Mouse (Mus musculus) right cerebral cortex, postnatal 36 days (tissue): Measurements from ENCODE around the gene Gbp2b.
"Not testable (repeated sequence)": the region's sequence is repeated elsewhere in the genome, so short reads cannot be mapped to it uniquely, and the experiment has no call there.

Experiments
- DNase-seq, 2 experiments: peaks; one replicate each; pipeline ENCODE4 v3.0.0; 2022; ENCODE audit warnings: low spot score in 2 of 2, mixed read lengths in 1 of 2

Gene Gbp2b

DNA sequence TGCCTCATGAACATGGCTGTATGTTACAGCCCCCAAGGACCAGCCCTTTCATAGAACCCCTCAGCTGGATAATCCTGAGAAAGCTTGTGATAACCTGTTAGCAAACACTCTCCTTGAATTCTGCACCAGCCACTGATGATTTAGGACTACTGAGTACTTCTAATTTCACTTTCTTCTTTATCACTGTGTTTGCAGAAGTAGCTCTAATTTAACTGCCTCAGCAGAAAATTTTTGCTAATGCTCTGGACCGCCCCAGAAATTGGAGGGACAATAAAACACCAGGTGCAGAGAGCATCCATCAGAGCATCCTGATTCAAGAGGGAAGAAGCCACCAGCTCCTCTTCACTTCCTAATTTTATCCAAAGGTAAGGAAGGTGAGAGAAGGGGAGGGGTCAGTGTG, at the start of gene Gbp2b:
Gene Gbp2b, plus strand, starts transcription at position 301 of the 400 bp plus-strand sequence.
- DNase-seq = no peak

DNA sequence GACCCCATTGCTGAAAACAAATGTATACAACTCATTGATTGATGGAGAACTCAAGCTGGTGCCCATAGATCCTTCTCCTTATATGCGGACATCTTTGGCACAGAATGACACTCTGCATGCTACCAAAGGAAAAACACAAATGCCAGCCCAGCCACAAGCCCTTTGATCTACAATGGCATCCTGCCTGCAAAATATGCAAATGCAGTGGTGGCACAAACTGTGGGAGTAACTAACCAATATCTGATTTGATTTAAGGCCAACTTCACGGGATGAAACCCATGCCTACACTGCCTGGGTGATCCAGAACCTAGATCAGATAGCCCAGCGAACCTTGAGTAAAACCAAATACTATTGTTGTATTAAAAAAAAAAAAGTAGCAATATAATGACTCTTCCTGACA, 48.0 kb upstream of the Gbp2b start:
- DNase-seq = no peak

DNA sequence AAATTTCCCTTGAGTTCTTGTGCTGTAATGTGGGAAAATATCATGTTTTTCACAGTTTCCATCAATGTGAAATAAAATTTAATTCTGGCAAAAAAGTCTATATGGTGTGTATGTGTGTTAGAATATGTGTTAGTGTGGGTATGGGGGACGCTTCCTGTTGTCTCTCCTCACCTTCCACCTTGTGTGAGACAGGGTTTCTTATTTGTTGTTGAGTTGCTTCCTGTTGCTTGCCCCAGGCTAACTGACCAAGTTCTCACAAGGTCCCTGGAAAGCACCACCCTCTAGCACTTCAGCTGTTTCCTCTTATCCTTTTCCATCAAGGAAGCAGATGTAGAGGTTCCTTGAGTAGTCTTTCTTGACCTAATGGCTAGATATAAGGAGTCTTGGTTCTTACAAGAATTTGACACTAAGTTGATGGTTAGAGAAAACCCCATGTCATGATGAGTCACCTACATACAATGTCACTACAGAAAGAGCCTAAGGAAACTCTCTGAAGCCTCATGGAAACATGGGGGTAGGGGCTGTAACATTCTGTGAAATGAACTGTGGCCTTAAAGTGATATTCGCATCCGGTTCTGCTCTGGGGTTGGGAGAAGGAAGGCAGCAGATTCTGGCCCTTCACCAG, 44.5 kb upstream of the Gbp2b start:
- no peak for DNase-seq

DNA sequence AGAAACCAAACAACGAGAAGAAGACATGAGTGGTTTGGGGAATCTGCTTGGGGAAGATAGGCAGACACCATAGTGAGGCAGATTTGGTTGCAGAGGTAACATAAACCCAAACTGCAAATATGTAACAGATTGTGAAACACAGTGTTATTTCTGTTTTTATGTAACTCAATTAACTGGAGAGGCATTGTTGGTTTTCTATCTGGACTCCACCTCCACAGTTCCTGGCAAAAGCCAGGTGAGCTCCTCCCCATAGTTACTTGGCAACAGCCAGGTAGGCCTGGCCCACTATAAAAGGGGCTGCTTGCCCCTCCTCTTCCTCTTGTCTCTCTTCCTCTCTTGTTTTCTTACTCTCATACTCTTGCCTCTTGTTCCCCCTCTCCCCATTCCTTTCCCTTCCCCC, 40.0 kb upstream of the Gbp2b start:
- no peak for DNase-seq

DNA sequence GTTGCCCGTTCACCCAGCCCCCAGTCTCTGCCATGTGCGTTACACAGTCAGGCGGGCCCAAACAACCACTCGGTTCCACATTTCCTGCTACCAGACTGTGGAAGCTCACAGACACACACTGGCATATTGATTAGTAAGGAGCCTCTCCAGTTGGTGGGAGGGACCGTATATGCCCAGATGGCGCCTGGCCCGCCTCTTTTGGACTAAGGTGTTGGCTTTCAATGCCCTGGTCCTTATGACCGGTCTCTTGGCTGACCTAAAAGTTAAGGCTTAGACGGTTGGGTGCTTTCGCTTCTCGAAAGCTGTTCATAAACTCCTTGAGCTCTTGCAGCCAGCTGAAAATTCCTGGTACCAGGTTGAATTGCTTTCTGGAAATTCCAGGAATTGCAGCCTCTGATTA, 39.0 kb upstream of the Gbp2b start:
- DNase-seq = no peak

DNA sequence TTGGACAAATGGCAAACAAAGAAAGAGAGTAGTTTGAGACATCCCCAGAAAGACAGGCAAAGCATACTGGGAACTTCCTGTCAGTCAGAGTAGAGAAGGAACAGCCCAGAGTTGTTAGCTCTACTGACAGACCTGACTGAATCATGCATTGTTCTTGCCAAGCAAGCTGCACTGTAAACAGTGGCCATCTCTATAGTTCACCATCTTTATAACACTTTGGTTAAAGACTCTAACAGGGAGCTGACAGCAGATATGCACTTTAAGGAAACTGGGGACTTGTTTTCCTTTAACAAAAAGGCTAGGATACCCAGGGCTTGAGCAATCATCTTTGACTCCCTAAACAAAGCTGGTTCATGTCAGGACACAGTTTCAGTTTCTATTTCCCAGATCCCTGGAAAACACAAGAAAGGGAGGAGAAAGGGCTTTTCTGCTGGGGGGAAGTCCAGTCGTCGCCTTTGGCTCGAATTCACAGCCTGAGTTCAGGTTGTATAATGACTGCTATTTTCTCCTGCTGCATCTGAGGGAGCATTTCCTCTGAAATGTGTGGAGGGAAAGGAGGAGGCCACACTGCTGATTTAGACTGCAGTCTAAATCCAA, 34.9 kb upstream of the Gbp2b start, which contains the start of gene Gbp3:
Gene Gbp3, plus strand, starts transcription at position 395 of the 597 bp plus-strand sequence.
- DNase-seq = no peak

DNA sequence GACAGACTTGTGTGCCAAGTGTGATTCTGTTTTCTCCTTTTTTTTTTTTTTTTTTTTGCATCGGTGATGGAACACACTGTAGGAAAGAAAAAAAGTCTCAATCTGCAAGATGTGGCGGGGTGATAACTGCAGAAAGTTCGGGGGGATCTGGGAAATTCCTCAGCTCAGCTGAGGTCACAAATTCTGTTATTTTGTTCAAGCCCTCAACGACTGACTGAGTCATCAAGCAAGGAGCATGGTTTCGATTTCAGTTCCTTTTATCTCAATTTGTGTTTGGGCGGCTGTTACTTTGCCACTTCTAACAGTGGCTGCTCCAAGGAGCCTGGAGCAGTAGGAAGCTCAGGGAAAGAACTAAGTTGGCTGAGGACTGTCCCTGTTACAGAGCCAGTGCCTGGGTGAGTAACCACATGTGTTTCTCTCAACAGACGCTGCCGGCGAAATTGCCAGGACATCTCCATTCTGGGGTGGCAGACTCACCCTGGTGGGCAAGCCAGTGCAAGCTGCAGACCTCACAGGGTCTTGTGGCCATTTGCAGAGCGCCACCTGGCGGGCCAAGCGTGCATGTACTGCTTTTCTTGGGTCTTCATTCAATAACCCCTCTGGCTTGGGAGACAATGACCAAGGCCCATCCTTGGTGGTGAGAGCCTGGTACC, 34.2 kb upstream of the Gbp2b start:
- peak; percentile 53 to 58 for DNase-seq

DNA sequence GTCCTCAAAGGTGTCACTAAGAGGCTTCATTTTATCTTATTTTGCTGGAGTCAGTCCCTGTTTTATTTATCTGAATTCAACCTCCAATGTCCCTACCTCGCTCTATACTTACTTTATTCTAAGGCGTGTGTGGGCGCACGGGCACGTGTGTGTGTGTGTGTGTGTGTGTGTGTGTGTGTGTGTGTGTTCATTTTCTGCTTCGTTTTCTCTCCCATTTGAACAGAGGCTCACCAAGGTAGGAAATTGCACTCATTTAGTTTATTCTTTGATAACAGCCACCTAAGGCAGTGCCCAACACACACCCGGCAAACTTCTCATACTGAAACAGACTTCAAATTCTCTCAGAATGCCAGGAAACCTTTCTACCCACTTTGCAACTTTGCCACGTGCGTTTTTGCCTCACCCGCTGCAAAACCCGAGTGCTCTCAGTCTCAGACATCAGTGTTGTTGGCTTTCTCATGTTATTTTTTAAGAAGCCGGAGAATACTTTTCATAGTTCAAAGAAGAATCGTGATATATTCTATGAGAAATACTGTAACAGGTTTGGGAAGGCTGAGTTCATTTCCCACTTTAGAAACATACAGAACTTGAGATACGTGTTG, 33.5 kb upstream of the Gbp2b start:
- no peak for DNase-seq

DNA sequence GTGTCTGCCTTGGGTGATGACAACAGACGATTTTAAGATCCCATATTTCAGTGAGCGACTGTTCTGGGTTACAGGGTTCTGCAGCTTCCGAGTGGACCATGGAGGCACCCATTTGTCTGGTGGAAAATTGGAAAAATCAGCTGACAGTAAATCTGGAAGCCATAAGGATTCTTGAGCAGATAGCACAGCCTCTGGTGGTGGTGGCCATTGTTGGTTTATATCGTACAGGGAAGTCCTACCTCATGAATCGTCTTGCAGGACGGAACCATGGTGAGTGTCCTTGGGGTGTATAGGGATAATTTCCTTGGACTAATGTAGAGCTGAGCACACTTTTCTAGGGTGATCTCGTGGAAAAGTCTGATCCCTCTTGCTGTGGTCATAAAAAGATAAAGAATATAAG, 33.0 kb upstream of the Gbp2b start:
- DNase-seq = no peak

DNA sequence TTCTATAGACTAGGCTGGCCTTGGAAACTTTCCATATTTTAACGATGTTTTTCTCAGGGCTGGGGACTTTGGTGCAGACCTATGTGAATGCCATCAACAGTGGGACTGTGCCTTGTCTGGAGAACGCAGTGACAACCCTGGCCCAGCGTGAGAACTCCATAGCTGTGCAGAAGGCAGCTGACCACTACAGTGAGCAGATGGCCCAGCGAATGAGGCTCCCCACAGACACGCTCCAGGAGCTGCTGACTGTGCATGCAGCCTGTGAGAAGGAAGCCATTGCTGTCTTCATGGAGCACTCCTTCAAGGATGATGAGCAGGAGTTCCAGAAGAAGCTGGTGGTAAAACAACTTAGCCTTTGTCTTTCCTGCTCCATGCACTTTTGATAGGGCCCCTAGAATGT, 27.2 kb upstream of the Gbp2b start:
- DNase-seq = not testable (repeated sequence)

DNA sequence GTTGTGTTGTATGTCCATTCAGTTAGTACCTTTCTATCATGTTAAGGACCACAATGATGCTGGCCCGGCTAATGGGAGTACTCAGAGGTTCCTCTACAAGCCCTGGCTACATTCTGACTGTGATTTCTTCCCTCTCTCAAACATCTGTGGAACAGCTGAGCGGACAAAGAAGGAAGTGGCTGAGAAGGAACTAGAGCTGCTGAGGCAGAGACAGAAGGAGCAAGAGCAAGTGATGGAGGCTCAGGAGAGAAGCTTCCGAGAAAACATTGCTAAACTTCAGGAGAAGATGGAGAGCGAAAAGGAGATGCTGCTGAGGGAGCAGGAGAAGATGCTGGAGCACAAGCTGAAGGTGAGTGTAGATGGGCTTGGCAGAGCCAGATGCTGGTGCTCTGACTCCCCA, 23.9 kb upstream of the Gbp2b start:
- no peak for DNase-seq

DNA sequence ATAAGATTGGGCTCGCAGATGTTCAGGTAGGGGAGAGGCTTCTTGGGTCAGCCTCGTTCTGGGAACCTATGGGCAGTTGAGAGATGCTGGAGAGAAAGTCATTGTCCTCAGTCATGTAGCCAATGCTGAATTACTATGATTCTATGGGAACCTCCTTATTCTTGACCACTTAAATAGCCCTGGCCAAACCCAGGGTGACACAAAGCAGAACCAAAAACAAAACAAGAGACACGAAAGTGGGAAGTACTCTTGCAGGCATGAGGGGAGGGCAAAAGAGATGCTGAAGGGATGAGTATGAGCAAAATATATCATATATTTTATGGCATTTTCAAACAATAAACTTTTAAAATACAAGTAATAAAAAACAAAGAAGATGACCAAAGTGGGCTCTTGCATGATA, 17.5 kb upstream of the Gbp2b start:
- no peak for DNase-seq

DNA sequence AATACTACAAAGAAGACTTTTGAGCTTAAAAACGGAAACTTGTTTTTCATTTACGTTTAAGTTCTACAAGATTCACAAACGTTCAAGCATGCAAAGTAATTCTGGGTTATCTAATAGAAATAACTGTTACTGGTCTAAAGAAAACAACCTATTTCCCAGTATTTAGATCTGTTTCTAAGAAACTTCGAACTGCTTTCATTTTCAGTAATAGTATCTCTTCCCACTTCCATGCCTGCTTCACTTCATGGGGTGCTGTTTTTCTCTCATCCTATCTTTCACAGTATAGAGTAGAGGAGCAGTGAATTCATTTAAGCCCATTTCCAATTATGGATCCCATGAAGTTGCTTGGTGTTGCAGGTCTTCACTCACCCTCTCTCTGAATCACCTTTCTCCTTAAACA, 16.3 kb upstream of the Gbp2b start:
- DNase-seq = no peak

DNA sequence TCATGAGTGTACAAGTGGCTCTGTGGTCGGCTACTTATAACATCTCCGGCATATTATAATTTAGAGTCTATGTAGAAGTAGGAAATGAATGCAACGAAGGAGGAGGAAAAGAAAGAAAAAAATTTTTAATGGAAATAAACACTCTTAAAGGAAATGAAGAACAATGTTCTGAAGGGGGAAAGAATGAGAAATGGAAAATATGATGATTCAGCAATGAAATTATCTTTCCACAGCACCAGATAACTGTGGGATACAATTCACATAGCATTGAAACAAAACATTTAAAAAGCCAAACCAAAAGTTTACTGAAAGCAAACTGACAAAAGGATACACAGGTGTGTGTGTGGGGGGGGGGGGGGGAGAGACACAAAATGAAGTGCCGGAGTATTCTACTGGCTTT, 11.6 kb upstream of the Gbp2b start:
- no peak for DNase-seq

DNA sequence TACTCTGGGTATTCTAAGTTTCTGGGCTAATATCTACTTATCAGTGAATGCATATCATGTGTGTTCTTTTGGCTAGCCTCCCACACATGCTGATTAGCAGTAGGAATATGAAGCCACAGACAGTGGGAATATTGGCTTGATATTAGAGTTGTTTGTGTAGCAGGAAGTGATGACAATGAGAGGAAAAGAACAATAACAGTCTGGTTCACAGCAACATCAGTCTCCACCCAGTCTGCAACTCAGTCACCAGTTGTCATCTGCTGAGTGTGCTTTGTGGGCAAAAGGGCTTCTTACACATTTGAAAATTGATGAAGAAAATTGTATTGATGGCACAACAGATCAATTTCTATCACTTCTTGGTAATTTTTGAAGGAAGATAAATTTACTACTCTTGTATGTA, 7.3 kb upstream of the Gbp2b start:
- no peak for DNase-seq

DNA sequence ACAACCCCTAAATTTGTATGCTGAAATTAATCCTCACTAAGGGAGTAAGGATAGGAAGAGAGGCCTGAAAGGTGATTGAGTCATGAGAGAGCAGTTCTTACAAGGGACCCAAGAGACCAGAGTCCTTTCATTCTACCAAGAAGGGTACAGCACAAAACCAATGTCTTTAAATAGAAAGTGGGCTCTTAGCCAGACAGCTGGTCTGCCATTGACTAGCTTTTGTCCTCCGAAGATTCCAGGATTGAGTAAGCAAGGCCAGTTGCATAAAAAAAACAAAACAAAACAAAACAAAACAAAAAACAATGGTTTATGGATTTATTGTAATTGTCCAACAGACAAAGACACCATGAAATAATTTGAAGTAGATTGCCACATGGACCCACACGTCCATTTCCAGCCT, 5.8 kb upstream of the Gbp2b start:
- no peak for DNase-seq

DNA sequence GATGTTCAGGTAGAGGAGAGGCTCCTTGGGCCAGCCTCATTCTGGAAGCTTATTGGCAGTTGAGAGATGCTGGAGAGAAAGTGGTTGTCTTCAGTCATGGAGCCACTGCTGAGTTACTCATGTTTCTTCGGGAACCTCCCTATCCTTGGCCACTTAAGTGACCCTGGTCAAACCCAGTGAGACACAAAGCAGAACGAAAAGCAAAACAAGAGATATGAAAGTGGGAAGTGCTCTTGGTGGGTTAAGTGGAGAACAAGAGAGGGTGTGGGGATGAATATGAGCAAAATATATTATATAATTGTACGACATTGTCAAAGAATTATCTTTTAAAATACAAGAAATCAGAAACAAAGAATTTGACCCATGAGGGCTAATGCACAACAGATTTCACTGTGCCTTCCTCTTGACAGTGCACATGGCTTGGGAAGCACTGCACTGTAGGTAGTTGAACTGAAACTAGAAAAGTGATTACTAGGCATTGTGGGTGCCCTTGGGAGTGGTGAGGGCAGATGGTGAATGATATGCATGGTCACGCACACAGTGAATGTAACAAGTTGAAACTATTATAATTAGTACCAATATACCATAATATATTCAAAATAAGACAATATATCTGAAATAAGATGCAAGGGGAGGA, 4.1 kb upstream of the Gbp2b start:
- no peak for DNase-seq

DNA sequence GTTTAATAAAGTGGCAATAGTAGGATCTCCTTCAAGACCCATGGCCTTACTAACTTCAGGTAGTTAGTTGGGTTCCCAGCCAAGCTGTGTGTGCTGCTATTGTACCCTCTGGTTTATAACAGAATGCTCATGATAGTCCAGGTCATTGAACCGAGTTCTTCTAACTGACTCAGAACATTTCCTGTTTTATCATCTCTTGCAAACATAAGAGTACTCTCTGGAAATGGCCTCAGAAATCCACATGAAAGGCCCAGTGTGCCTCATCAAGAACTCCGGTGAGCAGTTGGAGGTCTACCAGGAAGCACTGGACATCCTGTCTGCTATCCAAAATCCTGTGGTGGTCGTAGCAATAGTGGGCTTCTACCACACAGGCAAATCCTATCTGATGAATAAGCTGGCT, 3.3 kb downstream of the Gbp2b start:
- no peak for DNase-seq

DNA sequence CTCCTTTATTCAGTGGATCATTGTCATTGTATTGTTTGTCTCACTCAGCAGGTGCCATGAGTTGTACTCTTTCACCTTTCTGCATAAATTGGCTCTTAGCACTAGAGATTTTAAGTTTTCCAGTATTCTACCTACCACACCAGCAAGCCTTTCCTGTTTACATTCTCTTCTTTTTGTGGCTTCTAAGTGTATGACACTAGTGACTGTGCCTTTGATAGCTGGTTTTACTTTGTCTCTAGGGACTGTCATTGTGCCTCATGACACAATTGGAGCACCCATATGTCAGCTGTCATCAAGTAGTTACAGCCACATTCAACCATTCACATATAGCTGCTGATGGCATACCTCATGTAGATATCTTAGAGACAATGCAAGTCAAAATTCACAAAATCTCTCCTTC, 7.0 kb downstream of the Gbp2b start:
- DNase-seq = no peak

DNA sequence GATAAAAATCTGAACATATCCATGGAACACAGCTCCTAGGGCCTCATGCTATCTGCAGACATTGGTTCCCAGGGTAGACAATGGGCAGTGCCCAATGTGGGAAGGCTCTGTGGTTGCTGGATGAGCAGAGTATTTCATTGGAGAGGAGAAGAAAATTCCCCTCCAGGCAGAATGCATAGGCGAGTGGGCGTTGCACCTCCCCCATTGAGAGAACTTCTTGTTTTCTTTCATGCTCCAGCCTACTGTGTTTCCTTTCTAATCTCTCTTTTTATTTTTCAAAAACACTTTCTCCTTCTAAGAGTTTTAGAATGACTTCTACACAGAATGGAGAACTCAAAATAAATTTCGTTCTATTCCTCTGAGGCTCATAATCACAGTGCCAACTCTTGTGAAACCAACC, 24.0 kb downstream of the Gbp2b start:
- DNase-seq = no peak

DNA sequence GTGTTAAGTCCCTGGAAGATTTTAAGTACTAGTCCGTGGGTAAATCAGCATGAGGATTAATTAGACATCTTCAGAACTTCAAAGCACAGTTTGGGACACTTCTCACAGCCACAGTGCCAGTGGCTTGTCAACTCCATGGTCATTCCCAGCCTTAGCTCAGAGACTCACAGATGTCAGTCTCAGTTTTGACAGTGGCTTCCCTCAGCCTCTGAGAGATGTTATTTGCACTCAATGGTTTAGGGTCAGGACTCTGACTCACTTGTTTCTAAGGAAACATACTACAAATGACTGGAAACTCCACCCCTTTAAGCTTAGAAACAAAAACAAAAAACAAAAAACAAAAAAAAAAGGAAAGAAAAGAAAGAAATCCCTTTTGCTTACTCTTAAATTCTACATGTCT, 25.0 kb downstream of the Gbp2b start:
- DNase-seq = no peak

DNA sequence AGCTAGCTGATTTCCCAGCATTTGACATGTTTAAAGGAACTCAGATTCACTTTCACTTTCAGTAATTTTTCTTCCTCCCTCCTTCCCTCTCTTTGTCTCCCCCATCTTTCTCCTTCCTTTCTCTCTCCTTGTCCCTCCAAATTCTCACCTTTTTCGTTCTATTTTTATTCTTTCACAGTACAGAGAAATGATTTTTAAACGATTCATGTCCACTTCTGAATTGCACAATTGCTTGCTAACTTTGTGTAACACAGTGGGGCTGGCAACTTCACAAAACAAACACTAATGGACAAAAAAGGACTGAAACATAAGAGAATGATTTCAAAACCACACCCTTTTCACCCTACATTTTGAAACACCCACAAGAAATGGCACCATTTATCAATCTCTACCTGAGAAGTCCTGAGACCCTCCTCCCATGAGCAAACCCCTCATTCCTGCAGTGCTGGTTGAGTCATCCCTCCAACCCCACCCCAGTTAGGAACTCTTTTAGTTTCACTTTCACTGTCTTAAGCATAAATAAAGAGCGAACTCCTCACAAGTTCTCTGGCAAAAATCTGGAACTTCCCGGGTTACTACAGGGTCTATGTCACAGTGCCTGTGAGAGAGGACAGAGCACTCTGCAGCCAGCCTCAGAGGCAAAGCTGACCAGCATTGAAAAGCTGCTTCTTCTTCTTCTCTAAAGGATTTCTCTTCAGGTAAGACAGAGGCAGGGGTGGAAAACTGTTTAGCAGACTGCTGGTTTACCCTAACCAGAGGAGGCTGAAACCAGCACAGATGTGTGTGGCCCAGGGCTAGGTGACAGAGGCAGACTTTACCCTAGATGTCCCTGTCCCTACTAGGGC, 25.7 kb downstream of the Gbp2b start, which contains the start of gene Gbp2:
Gene Gbp2, plus strand, starts transcription at position 492 of the 845 bp plus-strand sequence.
- no peak for DNase-seq
